ENCODE assay signal across 9 mouse cellular contexts in the genomic region with DNA sequence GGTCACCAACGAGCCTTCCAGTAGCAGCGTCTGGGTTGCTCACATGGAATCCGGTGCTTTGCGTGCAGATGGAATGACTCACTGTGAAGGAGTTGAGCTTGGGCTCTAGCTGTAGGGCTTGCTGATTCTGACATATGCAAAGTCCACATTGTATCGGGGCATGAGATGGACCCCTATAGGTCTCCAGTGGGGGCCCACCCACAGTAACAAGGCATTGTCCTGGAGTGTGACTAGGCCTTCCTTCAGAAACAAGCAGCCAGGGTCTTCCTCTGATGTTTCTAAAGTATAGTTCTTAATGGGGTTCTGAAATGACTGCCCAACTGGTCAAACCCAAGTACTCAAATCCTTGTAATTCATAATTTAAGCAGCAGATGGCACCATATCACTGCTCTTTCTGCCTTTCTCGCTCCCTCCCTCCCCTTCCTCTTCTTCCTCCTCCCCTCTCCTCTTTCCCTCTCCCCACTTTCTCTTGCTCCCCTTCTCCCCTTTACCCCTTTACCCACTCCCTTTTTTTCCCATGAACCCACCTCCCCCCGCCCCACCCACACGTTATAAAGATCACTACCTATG. TPM values are rescaled to one million over a fixed set of nuclear protein-coding genes. Genes with fewer than 3 reads are reported as not detected.
DNase-seq lines count a peak whose midpoint lies in the region; ATAC-seq and TF ChIP-seq lines count a peak whose summit lies in the region.
"Had no signal": no experiment of that assay in that cellular context is flagged by ENCODE, and none has a peak within 500 bp of the region (broad histone marks: within the 10 kb centered on the region; RNA-seq: fewer than 3 reads in every experiment).

No protein-coding gene starts in this region.

- DNase-seq in liver, adult 2 months (ENCODE audit: extremely low read depth, low read depth, low spot score): peak; percentile 33
- no peak for DNase-seq in liver, embryonic 11.5 days (ENCODE audit: low spot score)
- DNase-seq in brain, embryonic 18.5 days (ENCODE audit: low read depth, low spot score): peak; percentile 22
- DNase-seq in ovary, adult 18-20 months (ENCODE audit: low spot score): no peak

- H3K36me3 ChIP-seq in forebrain, embryonic 13.5 days (ENCODE audit: poor library complexity, severe bottlenecking): no peaks in the 10 kb centered on the region
- H3K36me3 ChIP-seq in forebrain, embryonic 12.5 days (replicated peaks): no peaks in the 10 kb centered on the region
- H3K36me3 ChIP-seq in liver, adult 2 months (ENCODE audit: control insufficient read depth, insufficient read depth, low read length): no peaks in the 10 kb centered on the region
- H3K36me3 ChIP-seq in liver, embryonic 11.5 days (ENCODE audit: control insufficient read depth, insufficient read depth, low read length): no peaks in the 10 kb centered on the region
- no peaks in the 10 kb centered on the region for H3K36me3 ChIP-seq in heart, embryonic 12.5 days
- H3K36me3 ChIP-seq: limb, embryonic 13.5 days had no signal

- no peak overlapping the region for H3K27ac ChIP-seq in forebrain, embryonic 13.5 days
- H3K27ac ChIP-seq in forebrain, embryonic 12.5 days: no peak overlapping the region
- no peak overlapping the region for H3K27ac ChIP-seq in liver, adult 2 months (replicated peaks; ENCODE audit: insufficient read depth, low read depth, low read length)
- H3K27ac ChIP-seq in liver, embryonic 11.5 days (ENCODE audit: low read depth, low read length): no peak overlapping the region
- no peak overlapping the region for H3K27ac ChIP-seq in heart, embryonic 12.5 days (ENCODE audit: poor library complexity, severe bottlenecking)
- H3K27ac ChIP-seq: limb, embryonic 13.5 days had no signal

- WGBS in forebrain, embryonic 13.5 days: 46% methylated on average over 8 of the region's 8 CpGs
- 47% methylated on average over 8 of the region's 8 CpGs for WGBS in forebrain, embryonic 12.5 days
- WGBS in liver, adult 2 months: 53% methylated on average over 8 of the region's 8 CpGs
- WGBS in liver, embryonic 11.5 days: 40% methylated on average over 8 of the region's 8 CpGs
- 44% methylated on average over 8 of the region's 8 CpGs for WGBS in heart, embryonic 12.5 days

- TF ChIP-seq POLR2A in liver, adult 2 months (IDR thresholded peaks at IDR 0.05; ENCODE audit: extremely low read depth, insufficient read depth, low read length): no peak

- H3K4me2 ChIP-seq in forebrain, embryonic 13.5 days: no peak overlapping the region
- H3K4me2 ChIP-seq in forebrain, embryonic 12.5 days: no peak overlapping the region
- no peak overlapping the region for H3K4me2 ChIP-seq in liver, embryonic 11.5 days
- no peak overlapping the region for H3K4me2 ChIP-seq in heart, embryonic 12.5 days
- H3K4me2 ChIP-seq: limb, embryonic 13.5 days had no signal

- H3K9ac ChIP-seq in forebrain, embryonic 13.5 days: no peak overlapping the region
- H3K9ac ChIP-seq in forebrain, embryonic 12.5 days: no peak overlapping the region
- H3K9ac ChIP-seq in liver, adult 2 months (ENCODE audit: low read depth, low read length): no peak overlapping the region
- no peak overlapping the region for H3K9ac ChIP-seq in liver, embryonic 11.5 days (ENCODE audit: low read depth, low read length)
- H3K9ac ChIP-seq in heart, embryonic 12.5 days: no peak overlapping the region
- H3K9ac ChIP-seq: limb, embryonic 13.5 days had no signal

- H3K27me3 ChIP-seq in forebrain, embryonic 13.5 days: no peaks in the 10 kb centered on the region
- H3K27me3 ChIP-seq in forebrain, embryonic 12.5 days: no peaks in the 10 kb centered on the region
- H3K27me3 ChIP-seq in liver, adult 2 months (ENCODE audit: control insufficient read depth, insufficient read depth, low read length): no peaks in the 10 kb centered on the region
- H3K27me3 ChIP-seq in liver, embryonic 11.5 days (replicated peaks; ENCODE audit: control insufficient read depth, insufficient read depth, low read length): no peaks in the 10 kb centered on the region
- no peaks in the 10 kb centered on the region for H3K27me3 ChIP-seq in heart, embryonic 12.5 days (replicated peaks)

- no peaks in the 10 kb centered on the region for H3K79me2 ChIP-seq in liver, adult 2 months (ENCODE audit: control insufficient read depth, insufficient read depth, low read length)

- H3K9me3 ChIP-seq in forebrain, embryonic 13.5 days (replicated peaks): no peaks in the 10 kb centered on the region
- H3K9me3 ChIP-seq in forebrain, embryonic 12.5 days: no peaks in the 10 kb centered on the region
- no peaks in the 10 kb centered on the region for H3K9me3 ChIP-seq in liver, embryonic 11.5 days (ENCODE audit: control insufficient read depth, low read length)
- 0 out of 2 replicates have a peak, but pooled peaks cover 2% of the 10 kb centered on the region for H3K9me3 ChIP-seq in heart, embryonic 12.5 days (replicated peaks)
- H3K9me3 ChIP-seq: limb, embryonic 13.5 days had no signal

- H3K4me3 ChIP-seq in forebrain, embryonic 13.5 days: no peak overlapping the region
- H3K4me3 ChIP-seq in forebrain, embryonic 12.5 days (replicated peaks): no peak overlapping the region
- no peak overlapping the region for H3K4me3 ChIP-seq in liver, adult 2 months (ENCODE audit: insufficient read depth, low read depth, low read length)
- no peak overlapping the region for H3K4me3 ChIP-seq in liver, embryonic 11.5 days (ENCODE audit: low read depth, low read length)
- no peak overlapping the region for H3K4me3 ChIP-seq in heart, embryonic 12.5 days
- H3K4me3 ChIP-seq: limb, embryonic 13.5 days had no signal

- no peaks in the 10 kb centered on the region for H3K4me1 ChIP-seq in forebrain, embryonic 13.5 days
- no peaks in the 10 kb centered on the region for H3K4me1 ChIP-seq in forebrain, embryonic 12.5 days
- H3K4me1 ChIP-seq in liver, adult 2 months (ENCODE audit: control insufficient read depth, insufficient read depth, low read length): no peaks in the 10 kb centered on the region
- no peaks in the 10 kb centered on the region for H3K4me1 ChIP-seq in liver, embryonic 11.5 days (replicated peaks; ENCODE audit: control insufficient read depth, insufficient read depth, low read length)
- H3K4me1 ChIP-seq in heart, embryonic 12.5 days (replicated peaks): 0 out of 2 replicates have a peak, but pooled peaks cover 5% of the 10 kb centered on the region
- H3K4me1 ChIP-seq: limb, embryonic 13.5 days had no signal

- peak; percentile 39 for TF ChIP-seq CTCF in liver, adult 2 months (IDR thresholded peaks at IDR 0.05; ENCODE audit: low read depth, low read length)

- peak; percentile 58 for ATAC-seq in forebrain, embryonic 13.5 days
- ATAC-seq in forebrain, embryonic 12.5 days (ENCODE audit: low FRiP score): no peak
- ATAC-seq in liver, embryonic 11.5 days (replicated peaks; ENCODE audit: low FRiP score): no peak
- peak; percentile 36; the same call in 1 of the 2 replicates for ATAC-seq in megakaryocyte, adult 5-6 weeks (ENCODE audit: poor library complexity, severe bottlenecking)
- ATAC-seq in heart, embryonic 12.5 days (ENCODE audit: insufficient number of reproducible peaks, low FRiP score): no peak

RNA-seq across cellular contexts. Expression of a gene that starts 46.1 kb away (rescaled TPM):
- 0.46 and 0.73 TPM in 2 replicates for polyA plus RNA-seq in forebrain, embryonic 13.5 days (2015; fragmentation: Nextera tagmentation; extraction: Ambion mirVana)
- 1.6 and 2.0 TPM in 2 replicates for polyA plus RNA-seq in forebrain, embryonic 12.5 days (2016; fragmentation: Nextera tagmentation; extraction: Ambion mirVana)
- total RNA-seq in liver, adult 2 months (2014; rRNA removed): not detected in 2 replicates
- polyA plus RNA-seq in liver, adult 2 months (2012; rRNA removed): 0.05 TPM in 1 of 2 replicates, not detected in the other
- polyA plus RNA-seq in liver, embryonic 11.5 days (2014; fragmentation: Nextera tagmentation; extraction: Ambion mirVana): 0.22 and 0.34 TPM in 2 replicates
- total RNA-seq in megakaryocyte, adult 5-6 weeks (2015): 0.36 TPM in 1 of 2 replicates, not detected in the other
- 0.07 TPM in 1 of 2 replicates, not detected in the other for total RNA-seq in megakaryocyte, adult 5-6 weeks (2017)
- 0.13 and 0.19 TPM in 2 replicates for polyA plus RNA-seq in heart, embryonic 12.5 days (2016; fragmentation: Nextera tagmentation; extraction: Ambion mirVana)

Comparison
In these comparisons a context has a peak if more than half of its experiments do, and no peak if none do; other contexts are left out.
1. ATAC-seq: peak in forebrain, embryonic 13.5 days (single experiment) and megakaryocyte, adult 5-6 weeks (single experiment); none in forebrain, embryonic 12.5 days (single experiment), liver, embryonic 11.5 days (single experiment) and heart, embryonic 12.5 days (single experiment).
2. DNase-seq: peak in liver, adult 2 months (single experiment) and brain, embryonic 18.5 days (single experiment); none in liver, embryonic 11.5 days (single experiment) and ovary, adult 18-20 months (single experiment).